Mouse (Mus musculus): ENCODE results near the gene Ep400. TPM values are rescaled to one million over a fixed set of nuclear protein-coding genes. Genes with fewer than 3 reads are reported as not detected.

The Ep400 gene
- total RNA-seq, 2 experiments from 2014 or later, result 96.6 to 103 TPM

DNA sequence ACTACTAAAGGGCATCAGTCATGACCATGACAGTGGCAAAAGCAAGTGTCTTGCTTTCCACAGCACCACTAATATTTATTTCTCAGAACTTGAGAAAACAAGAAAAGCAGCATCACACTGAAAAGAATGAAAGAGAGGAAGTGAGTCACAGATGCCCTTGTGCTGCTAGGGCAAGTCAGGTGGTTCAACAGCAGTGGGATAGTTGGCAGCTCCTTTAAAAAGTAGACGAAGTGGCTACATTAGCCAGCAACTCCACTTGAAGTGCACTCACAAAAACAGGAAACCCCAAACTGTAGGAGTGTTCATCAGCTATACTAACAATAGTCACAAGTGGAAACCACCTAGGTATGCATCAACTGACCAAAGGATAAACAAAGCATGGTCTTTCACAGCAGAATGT, 66.5 kb downstream of the Ep400 start:
- DNase-seq (ENCODE audit: low spot score in 2 of 2), result no peak

DNA sequence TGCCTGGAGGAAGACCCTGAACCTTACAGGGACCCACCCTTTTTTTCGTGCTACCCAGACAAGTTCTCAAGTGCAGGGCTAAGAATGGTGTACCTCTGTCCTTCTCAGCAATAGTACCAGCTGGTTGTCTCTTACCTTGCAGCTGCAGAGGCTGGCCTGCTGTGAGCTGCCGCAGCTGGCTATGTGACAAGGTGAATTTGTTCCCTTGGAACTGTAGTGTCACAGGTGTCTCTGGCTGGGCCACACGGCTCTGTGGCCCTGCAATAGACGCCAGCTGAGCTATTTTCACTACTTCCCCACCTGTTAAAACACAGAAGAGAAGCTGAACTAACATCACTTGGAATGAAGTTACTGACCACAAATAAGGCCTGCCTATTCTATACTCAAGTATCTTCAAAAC, 71.9 kb downstream of the Ep400 start:
- no peak for DNase-seq (ENCODE audit: low spot score in 2 of 2)

DNA sequence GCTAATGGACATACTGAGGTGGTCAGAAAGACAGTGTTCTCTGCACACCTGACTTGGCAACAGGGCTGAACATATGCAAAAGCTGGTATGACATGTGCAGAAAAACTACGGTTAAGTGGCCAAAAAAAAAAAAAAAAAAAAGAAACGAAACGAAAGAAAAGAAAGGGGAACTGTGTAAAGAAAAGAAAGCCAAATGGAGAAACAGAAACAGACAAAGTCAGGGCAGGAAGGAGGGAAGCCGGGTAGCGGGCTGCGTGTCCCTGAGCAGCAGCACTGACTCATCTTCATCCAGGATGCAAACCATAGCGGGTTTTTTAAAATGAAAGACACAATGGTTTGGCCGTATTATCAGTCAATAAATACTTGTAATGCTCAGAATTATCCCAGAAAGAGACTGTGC, 88.5 kb downstream of the Ep400 start:
- DNase-seq (ENCODE audit: low spot score in 2 of 2), result no peak

DNA sequence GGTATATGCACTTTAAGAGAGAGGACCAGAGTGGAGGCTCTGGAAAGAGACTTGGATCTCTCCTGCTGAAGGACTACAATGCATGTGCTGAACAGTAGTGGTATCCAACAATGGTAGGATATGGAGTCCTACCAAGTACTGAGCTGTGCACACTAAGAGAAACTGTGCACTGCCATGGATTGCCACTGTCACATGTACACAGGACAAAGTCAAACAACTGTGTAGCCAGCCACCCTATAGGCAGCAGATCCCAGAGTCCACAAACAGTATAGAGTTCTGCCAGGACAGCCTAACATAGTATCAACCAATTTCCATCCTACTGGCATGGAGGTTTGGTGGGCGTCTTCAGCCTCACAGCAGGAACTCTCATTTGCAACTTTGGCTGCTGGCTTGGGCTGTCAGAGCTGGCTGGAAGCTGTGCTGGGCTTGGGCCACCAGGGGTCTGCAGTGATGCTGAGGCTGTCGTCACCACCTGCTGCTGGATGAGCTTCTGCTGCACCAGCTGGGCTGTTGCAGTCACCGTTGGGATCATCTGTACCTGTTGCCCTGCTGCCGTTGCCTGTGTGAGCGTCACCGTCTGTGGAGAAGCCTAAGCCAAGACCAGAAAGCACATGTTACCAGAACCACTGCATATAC, 104.9 kb downstream of the Ep400 start:
- DNase-seq (ENCODE audit: low spot score in 2 of 2), result no peak

DNA sequence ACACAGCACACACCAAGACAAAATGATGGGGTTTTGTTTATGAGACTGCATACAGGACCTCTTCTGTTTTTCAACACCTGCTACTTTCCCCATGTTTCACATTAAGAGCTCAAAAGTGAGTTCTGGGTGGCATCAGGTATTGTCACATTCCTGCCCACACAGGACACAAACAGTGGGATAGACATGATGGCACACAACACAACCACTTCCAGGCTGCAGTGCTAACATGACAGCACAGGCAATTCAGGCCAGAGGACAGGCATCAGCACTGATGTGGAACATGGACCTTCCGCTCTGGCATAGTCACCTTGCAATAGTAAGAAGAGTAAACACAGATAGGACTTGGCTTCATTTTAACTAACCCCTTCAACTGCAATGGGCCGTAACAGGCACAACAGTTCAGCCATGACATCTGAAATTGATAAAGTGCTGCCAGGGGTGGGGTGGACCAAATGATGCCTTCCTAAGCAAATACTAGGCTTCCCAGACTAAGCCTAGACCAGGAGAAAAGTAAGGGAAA, 105.7 kb downstream of the Ep400 start:
- no peak for DNase-seq (ENCODE audit: low spot score in 2 of 2)

DNA sequence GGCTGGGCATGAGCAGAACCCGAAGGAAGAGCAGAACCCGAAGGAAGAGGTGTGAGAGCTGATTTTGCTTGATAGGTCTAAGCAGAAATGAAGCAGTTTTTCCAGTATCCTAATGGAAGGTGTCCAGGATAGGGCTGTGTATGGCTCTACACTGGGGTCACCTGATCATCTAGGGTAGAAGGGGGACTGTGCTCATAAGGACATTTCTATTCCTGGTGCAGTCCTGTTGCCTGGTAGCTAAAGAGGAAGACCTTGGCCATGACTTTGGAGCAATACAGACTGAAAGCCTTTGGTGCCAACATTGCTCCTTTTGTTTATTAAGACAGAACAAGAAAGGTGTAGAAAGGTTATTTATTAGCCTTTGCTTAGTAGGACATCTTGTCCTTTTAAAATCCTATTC, 106.5 kb downstream of the Ep400 start:
- DNase-seq (ENCODE audit: low spot score in 2 of 2), result no peak

DNA sequence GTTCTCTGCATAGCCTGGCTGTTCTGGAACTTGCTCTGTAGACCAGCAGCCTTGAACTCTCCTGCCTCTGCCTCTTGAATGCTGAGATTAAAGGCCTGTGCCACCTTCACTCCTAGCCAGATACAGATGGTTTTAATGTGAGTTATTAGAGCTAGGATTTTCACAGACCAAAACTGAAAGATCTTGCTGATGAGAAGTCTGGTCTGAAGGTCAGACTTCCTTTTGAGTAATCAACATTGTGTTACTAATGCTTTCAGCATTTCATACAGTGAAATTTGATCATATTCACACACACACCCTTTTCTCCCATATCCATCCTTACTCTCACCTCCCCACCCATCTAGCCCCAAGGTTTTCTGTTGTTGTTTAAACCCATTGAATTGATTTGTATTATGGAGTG, 110.8 kb downstream of the Ep400 start:
- no peak for DNase-seq (ENCODE audit: low spot score in 2 of 2)

DNA sequence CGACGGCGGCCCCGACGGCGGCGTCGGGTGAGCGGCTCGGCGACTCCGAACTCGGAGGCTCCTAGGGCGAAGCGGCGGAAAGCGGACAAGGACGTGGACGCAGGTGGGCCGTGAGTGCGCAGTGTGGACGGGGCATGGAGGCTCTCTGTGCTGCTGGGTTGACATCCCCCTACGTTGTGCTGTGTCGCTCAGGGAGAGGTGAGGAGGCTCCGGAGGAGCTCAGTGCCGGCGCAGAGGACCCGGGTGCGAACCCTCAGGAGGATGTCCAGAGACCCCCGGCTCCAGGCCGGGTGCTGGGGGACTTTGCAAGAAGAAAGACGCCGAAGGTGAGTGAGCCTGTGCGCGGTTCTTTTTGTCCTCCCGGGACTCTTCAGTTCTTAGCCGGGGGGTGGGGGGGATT, 116.8 kb downstream of the Ep400 start:
- no peak for DNase-seq (ENCODE audit: low spot score in 2 of 2)

DNA sequence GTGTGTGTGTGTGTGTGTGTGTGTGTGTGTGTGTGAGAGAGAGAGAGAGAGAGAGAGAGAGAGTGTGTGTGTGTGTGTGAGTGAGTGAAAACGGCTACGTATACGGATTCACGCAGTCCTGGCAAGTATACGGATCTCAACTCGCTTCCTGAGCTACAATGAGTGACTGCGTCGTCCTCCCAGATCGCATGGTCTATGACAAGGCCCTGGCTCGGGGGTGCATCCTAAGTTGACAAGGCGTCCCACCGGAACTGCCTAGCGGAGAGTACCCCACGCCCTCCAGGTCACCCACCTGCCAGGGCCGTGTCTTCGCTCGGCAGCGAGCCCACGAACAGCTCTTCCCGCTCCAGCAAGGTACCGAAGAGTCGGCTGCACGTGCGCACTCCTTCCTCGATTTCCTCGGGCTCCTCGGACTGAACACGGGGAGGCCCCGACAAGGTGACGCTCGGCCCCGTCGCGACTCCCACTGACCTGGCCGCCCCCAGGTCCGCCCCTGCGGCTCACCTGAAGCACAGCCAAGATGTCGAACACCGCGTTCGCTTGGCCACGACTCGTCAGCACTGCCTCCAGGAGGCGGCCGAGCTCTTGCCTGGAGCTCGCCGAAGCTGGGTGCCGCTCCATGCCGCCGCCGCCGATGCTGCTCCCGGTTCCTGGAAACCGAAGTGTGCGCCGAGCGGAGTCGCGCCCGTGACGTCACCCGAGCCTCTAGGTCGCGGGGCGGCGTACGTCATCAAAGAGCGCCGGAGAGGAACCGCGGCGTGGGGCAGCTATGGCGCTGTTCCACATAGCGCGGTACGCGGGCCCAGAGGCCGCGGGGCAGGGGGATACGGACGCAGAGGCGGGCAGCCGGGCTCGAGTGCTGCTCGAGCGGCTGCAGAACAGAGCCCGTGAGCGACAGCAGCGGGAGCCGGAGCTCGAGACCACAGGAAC, 117.5 kb downstream of the Ep400 start, which contains the start of the genes Noc4l and Ddx51:
Gene Noc4l, minus strand, starts transcription at position 699 of the 930 bp plus-strand sequence.
Gene Ddx51, plus strand, starts transcription at position 733 of the 930 bp plus-strand sequence.
- peak; percentile 97 to 98 for DNase-seq (ENCODE audit: low spot score in 2 of 2)

DNA sequence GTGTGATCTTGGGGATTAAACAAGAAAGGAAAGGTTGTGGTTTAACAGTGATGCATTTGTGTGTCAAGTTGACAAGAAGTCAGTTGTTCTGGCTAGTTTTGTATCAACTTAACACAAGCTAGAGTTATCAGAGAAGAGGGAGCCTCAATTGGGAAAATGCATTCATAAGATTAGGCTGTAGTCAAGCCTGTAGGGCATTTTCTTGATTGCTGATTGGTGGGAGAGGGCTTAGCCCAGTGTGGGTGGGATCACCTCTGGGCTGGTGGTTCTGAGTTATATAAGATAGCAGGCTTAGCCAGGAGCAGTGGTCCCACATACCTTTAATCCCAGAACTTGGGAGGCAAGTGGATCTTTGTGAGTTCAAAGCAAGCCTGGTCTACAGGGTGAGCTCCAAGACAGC, 124.1 kb downstream of the Ep400 start:
- DNase-seq (ENCODE audit: low spot score in 2 of 2), result no peak

DNA sequence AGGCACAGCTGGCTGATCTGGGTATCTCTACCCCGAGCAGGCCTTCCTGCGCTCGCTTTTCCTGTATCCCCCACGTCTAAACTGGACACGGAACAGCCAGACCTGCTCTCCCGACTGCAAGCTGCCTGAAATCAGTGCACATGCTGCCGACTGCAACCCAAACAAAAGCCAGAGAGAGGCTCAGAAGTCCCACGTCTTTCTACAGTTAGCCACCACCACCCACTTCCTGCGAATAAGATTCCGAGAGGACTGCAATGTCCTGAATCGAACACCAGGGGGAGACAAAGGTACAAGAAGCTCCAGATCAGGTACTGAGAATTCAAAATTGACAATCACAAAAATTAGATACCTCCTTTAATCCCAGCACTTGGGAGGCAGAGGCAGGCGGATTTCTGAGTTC, 131.1 kb downstream of the Ep400 start:
- DNase-seq (ENCODE audit: low spot score in 2 of 2), result peak; percentile 79 to 85

DNA sequence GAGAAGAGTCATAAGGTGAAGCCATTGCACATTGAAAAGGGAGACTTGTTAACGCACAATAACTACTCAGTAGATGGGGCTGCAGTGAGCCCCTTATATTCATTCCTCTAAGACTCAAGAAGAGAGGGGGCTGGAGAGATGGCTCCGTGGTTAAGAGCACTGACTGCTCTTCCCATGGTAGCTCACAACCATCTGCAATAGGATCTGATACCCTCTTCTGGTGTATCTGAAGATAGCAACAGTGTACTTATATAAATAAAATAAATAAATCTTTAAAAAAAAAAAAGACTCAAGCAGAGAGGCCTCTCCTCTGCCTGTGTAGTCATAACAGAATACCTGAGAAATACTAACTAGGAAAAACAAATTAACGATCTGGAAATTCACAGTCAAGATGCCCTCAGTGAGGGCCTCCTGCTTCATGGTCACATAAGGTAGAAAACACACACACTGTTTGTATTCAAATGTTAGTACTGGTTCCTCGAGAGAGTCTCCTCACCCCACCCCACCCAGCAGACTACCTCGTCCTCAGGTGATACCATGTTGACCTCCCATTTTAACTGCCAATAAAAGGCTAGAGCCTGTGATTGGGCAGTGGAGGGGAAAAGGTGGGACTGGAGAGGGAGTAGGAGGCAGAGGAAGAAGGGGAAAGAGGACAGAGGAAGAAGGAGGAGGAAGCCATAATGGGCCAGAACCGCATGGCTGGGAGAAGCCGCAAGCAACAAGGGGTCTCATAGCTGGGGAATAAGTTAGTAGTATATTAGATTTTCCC, 132.0 kb downstream of the Ep400 start:
- DNase-seq (ENCODE audit: low spot score in 2 of 2), result no peak

DNA sequence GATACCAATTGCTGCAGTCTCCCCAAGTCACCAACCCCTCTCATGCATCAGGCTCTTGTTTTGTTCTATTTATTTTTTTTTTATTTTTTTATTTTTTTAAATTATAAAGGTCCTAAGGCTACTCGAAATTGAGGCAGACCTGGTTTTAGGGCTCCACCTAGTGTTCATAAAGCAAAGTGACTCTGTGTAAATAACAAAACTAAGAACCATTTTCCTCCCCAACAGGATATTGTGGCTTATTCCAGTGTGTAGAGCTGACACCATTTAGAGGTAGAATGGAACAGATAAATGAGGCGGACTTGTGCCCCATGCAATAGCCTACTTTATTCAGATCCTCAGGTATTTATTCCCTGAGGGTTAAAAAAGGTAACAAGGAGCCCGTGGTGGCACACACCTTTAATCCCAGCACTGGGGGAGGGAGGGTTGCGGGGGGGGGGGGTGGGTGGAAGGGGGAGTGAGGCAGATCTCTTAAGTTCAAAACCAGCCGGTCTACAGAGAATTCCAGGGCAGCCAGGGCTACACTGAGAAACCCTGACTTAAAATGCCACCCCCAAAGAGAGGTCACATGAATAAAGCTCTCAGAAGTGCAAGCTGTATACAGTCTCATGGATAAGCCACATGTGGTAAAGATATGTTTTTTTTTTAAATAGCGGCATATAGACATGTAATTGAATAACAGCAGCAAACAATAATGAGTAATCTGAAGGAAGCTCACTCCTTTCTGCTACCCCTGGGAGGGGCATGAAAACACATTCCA, 134.4 kb downstream of the Ep400 start:
- no peak for DNase-seq (ENCODE audit: low spot score in 2 of 2)

DNA sequence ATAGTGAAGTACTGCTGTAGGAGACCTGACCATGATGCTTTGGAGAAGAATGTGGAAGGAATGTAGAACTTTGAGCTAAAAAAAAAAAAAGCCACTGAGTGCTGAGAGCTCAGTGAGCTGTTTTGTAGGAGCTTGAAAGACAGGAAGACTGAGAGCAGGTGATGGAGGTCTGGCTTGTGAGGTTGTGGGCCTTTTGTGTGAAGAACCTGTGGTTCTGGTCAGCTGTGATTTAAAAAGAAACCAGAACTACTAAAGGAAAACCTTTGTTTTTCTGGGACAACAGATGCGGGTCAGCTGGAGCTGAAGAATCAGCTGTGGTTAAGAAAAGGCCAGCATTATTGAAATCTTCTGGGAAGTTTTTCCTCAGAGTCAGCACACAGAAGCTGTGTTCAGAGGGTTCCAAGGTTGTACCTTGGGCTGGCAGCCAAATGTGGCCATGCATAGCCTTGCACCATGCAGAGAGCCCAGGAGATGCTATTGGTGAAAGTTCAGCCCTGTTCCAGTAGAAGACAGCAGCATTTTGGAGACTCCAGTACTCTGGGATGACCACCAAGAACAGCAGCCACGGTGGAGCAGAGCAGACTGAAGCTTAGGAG, 140.9 kb downstream of the Ep400 start:
- DNase-seq (ENCODE audit: low spot score in 2 of 2), result no peak

DNA sequence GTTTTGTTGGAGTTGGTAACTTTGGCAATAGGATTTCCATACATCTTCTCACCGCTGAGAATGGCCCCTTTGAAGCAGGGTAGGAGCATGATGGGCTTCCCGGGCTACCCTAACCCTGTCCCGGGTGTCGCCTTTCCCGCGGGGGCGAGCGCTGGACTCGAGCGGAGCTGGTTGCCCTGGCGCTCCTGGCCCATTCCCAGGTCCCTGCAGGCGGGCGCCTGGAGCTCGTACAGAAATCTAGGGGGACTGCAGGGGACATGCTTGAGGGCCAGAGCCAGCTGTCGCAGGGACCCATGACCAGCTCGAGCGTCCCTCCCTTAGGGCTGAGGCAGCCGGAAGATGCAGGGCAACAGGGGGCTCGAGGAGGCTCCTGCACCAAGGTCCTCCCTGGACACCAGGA, 142.4 kb downstream of the Ep400 start:
- DNase-seq (ENCODE audit: low spot score in 2 of 2), result no peak

DNA sequence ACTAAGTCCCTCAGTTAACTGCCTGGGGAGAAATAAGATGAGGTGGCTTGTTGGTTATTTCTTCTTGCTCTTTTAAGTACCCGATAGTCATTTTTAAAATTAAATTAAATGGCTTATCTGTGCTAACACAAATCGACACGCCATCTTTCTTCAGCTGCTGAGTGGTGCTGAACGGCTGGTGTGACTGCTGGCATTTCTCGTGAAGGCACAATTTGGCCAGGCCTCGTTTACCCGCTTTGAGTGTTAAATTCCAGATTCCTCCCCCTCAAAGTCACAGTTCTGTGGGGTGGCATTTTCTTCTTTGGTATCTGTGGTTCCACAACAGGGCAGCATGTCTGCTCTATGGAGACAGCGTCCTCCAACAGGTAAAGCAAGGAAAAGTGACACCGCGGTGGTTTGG, 143.2 kb downstream of the Ep400 start:
- DNase-seq (ENCODE audit: low spot score in 2 of 2), result peak in 1 of 2 experiments; percentile 36

DNA sequence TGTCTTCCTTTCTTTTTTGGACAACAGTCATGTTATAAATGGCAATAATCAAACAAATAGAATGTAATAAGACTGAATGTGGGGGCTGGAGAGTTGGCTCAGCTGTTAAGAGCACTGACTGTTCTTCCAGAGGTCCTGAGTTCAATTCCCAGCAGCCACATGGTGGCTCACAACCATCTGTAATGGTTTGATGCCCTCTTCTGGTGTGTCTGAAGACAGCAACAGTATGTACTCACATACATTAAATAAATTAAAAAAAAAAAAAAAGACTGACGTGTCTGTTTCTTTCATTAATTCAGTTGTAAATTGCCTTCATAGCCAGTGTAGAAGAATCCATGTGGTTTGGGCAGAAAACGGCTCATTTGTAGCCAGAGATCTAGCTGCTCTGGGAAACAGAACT, 146.2 kb downstream of the Ep400 start:
- DNase-seq (ENCODE audit: low spot score in 2 of 2), result no peak

DNA sequence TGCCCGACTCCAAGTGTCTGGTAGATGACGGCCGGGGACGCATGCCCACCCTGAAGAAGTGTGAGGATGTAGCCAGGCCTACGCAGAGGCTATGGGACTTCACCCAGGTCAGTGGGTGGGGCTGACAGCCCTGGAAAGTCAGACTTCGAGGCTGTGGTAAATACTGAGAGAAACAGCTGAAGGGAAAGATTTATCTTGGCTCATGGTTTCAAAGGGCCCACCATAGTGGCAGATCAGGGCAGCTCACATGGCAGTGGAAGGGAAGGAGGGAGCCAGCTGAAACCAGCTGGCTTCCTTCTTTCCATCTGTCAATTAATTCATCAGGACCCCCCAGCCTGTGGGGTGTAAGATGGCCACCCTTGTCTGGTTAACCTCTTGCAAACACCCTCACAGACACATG, 151.3 kb downstream of the Ep400 start:
- DNase-seq (ENCODE audit: low spot score in 2 of 2), result no peak

Data from left cerebral cortex, adult 18-20 months (tissue).